Mouse (Mus musculus) MN1 (cell line): Measurements from ENCODE around the gene Cbfa2t2.
A peak's percentile ranks its signal among the peaks of the same experiment; 100 is the strongest.
"Not testable (repeated sequence)": the region's sequence is repeated elsewhere in the genome, so short reads cannot be mapped to it uniquely, and the experiment has no call there.

ENCODE experiments used
- DNase-seq: peaks from one replicate; pipeline ENCODE4 v3.0.0-alpha.2; 2016; ENCODE audit warnings: low spot score

Gene Cbfa2t2

GRCm38 (mm10) chr2:154474251-154475061 lies 38.2 kb downstream of the Cbfa2t2 start:
- DNase-seq = no peak

DNA sequence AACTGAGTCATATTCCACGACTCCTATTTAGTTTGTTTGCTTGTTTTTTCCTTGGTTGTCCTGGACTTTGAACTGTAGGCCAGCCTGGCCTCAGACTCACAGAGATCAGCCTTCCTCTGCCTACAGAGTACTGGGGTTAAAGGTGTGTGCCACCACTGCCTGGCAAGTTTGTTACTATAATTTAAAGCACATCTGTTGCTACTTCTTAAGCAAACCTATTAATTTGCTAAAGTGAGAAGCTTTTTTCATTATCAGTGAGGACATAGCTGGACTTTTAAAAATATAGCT lies 38.7 kb downstream of the Cbfa2t2 start:
- DNase-seq = no peak

GRCm38 (mm10) chr2:154475861-154476260 lies 39.6 kb downstream of the Cbfa2t2 start:
- no peak for DNase-seq

GRCm38 (mm10) chr2:154477028-154477427 lies 40.7 kb downstream of the Cbfa2t2 start:
- DNase-seq = no peak

DNA sequence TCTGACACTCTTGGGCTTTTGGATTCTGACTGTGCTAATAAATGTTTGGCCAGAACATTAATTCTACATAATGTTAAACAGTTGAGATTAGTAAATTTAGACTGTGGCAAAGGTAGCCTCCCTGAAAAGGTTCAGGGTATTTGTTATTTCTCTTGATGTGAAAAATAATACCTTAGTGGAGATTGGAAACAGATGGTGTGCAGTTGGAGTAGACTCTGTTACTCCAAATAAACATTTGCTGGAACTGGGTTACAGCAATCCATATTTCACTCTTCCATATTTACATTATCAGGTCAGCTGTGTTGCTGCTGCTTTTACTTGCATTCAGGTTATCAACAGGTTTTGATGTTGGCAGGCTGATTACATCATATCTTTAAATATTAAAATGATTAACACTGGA lies 55.5 kb downstream of the Cbfa2t2 start:
- DNase-seq = no peak

- not testable (repeated sequence) for DNase-seq
Measured at GRCm38 (mm10) chr2:154493559-154493958, 57.3 kb downstream of the Cbfa2t2 start.

DNA sequence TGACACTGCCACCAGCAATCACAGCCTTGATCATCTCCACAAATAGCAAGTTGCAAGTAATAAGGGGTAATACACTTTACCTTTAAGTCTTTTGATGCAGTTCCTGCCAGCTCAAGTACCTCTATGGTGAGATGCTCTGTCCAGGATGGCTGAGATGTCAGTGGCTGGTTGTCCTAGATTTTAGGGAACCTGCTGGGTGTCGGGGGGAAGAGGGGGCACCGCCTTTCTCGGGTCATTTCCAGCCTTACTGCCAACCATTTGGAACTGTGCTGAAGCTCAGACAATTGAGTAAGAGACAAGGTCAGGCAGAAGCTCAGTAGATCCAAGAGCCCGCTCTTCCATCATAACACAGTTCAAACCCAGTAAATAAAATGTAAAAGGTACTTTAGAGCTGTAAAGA lies 58.7 kb downstream of the Cbfa2t2 start:
- DNase-seq = no peak

GRCm38 (mm10) chr2:154498571-154498970 lies 62.3 kb downstream of the Cbfa2t2 start:
- no peak for DNase-seq

- no peak for DNase-seq
Measured at GRCm38 (mm10) chr2:154499717-154500247, 63.5 kb downstream of the Cbfa2t2 start.

GRCm38 (mm10) chr2:154500758-154501157 lies 64.5 kb downstream of the Cbfa2t2 start:
- no peak for DNase-seq

GRCm38 (mm10) chr2:154507076-154507475 lies 70.8 kb downstream of the Cbfa2t2 start:
- no peak for DNase-seq

- DNase-seq = peak; percentile 50
Measured at GRCm38 (mm10) chr2:154507566-154508283, 71.4 kb downstream of the Cbfa2t2 start.

DNA sequence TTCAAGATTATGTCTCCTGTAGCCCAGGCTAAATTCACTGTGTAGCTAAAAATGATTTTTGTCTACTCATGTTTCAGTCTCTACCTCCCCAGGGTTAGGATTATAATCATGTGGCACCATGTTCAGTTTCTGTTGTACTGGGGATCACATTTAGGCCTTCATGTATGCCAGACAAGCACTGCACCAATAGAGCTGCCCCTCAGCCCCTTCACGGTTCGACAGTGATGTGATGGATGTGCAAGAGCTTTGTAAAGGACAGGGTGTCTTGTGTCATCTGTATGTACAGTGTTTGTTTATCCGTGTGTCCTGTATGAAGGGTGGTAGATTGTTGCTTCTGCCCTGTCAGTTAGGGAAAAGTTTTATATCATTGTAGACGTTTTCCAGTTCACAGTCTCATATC lies 72.2 kb downstream of the Cbfa2t2 start:
- no peak for DNase-seq

GRCm38 (mm10) chr2:154510141-154510540 lies 73.9 kb downstream of the Cbfa2t2 start:
- no peak for DNase-seq

- DNase-seq = no peak
Measured at GRCm38 (mm10) chr2:154516944-154517343, 80.7 kb downstream of the Cbfa2t2 start.

DNA sequence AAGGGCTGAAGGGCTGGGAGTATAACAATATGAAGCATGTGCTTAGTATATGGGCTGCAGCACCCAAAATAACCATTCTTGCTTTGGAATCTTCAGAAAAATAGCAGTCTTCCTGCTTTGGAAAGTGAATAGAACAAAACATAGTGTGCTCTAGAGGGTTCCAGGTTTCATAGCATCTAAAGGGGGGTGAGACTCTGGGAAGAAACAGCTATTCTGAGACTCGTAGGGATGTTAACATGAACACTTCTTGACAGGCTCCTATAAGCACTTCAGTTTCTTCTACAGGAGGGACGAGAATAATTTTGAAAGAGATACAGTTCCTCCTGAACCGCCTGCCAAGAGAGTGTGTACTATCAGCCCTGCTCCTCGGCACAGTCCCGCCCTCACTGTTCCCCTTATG lies 81.1 kb downstream of the Cbfa2t2 start:
- DNase-seq = no peak

DNA sequence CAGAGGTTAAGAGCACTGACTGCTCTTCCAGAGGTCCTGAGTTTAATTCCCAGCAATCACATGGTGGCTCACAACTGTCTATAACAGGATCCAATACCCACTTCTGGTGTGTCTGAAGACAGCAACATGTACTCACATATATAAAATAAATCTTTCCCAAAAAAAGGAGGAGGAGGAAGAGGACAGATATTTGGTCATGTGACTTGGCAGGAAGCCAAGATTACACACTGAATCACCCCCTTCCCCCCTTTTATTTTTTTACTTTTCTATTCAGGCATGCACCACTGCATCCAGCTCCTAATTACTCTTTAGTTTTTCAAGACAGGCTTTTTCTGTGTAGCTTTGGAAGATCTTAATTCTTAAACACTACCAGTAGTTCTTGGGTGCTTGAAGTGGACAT lies 85.2 kb downstream of the Cbfa2t2 start:
- DNase-seq = no peak

GRCm38 (mm10) chr2:154522334-154522733 lies 86.1 kb downstream of the Cbfa2t2 start:
- no peak for DNase-seq

- DNase-seq = no peak
Measured at GRCm38 (mm10) chr2:154525285-154525684, 89.0 kb downstream of the Cbfa2t2 start.

GRCm38 (mm10) chr2:154526531-154526930 lies 90.2 kb downstream of the Cbfa2t2 start:
- no peak for DNase-seq

DNA sequence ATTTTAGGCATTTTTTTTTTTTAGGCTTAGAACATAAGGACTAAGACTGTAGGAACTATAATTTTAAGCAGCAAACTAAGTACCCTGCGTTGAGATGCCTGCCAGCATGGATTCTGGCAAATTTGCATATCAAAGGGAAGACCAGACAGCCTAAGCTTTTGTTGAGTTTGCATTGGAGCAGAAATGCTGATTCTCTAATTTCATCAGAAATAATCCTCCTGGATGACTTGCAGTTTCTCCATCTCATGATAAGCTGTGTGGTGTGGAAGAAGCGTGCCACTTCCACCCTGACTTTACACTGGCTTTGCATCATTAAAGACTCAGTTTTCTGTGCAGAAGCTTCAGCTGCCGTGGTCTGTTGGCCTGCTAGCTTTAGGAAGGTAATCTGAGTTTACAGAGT lies 96.6 kb downstream of the Cbfa2t2 start:
- DNase-seq = no peak

DNA sequence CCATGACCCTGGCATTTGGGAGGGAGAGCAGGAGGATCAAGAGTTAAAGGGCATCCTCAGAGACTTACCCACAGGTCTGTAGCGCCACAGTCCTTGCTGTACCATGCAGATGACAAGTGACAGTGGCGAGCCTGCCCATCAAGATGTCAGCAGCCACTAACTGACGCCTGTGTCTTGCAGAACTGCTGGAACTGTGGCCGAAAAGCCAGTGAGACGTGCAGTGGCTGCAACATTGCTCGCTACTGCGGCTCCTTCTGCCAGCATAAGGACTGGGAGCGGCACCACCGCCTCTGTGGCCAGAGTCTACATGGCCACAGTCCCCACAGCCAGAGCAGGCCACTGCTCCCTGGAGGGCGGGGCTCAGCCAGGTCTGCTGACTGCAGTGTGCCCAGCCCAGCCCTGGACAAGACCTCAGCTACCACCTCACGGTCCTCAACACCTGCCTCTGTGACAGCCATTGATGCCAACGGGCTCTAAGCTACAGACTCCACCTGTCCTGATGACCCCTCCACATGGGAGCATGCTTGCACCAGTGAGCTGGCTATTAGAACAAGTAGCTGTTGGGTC lies 98.5 kb downstream of the Cbfa2t2 start:
- DNase-seq = no peak

DNA sequence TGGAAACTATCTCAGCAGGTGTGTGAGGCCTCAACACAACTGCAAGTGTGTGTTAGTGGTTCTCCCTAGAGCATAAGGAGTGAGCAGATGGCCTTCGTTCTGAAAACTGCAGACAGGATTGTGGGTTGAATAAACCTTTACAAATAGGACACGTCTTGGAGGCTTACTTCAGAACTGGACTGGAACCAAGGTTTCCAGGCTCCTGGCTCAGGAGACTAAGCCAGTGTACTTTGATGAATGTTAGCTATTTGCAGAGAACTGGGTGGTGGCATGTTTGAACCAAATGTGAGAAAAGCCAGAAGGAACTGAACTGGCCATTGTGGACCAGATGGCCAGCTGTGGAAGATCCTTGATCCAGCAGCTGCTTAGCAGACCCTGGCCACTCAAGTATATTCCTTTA lies 102.0 kb downstream of the Cbfa2t2 start:
- peak; percentile 84 for DNase-seq
